Mouse (Mus musculus): ENCODE results near the gene Gm11232.

The Gm11232 gene

GRCm38 (mm10) chr4:71757865-71758264 is at the start of gene Gm11232:
Gene Gm11232, minus strand, starts transcription at chr4:71757965.
- peak; percentile 11 for DNase-seq

- peak; percentile 7 for DNase-seq
Measured at GRCm38 (mm10) chr4:71805977-71806534, 48.3 kb upstream of the Gm11232 start.

GRCm38 (mm10) chr4:71765529-71765928 is 7.8 kb upstream of the Gm11232 start:
- DNase-seq: no peak

- no peak for DNase-seq
Measured at GRCm38 (mm10) chr4:71765071-71765470, 7.3 kb upstream of the Gm11232 start.

GRCm38 (mm10) chr4:71756441-71757221 is 1.1 kb downstream of the Gm11232 start:
- DNase-seq: peak; percentile 73

- no peak for DNase-seq
Measured at GRCm38 (mm10) chr4:71745741-71746140, 12.0 kb downstream of the Gm11232 start.

GRCm38 (mm10) chr4:71736529-71736928 is 21.2 kb downstream of the Gm11232 start:
- DNase-seq: no peak

GRCm38 (mm10) chr4:71735261-71735660 is 22.5 kb downstream of the Gm11232 start:
- DNase-seq: no peak

GRCm38 (mm10) chr4:71729401-71729800 is 28.4 kb downstream of the Gm11232 start:
- no peak for DNase-seq

- no peak for DNase-seq
Measured at GRCm38 (mm10) chr4:71727611-71728010, 30.2 kb downstream of the Gm11232 start.

GRCm38 (mm10) chr4:71727056-71727455 is 30.7 kb downstream of the Gm11232 start:
- no peak for DNase-seq

- DNase-seq: no peak
Measured at GRCm38 (mm10) chr4:71725889-71726288, 31.9 kb downstream of the Gm11232 start.

Measured in kidney, postnatal 10 days (tissue).